Mouse (Mus musculus) MEL (cell line): ENCODE measurements around the gene Adgrg6. TPM values are rescaled to one million over a fixed set of nuclear protein-coding genes. Genes with fewer than 3 reads are reported as not detected.

Experiments used
- DNase-seq: peaks from one replicate; pipeline ENCODE4 v3.0.0; 2011; ENCODE audit warnings: low read depth, low spot score
- H3K27ac ChIP-seq: 2 replicates; pipeline ENCODE4 v1.5.1; 2012; ENCODE audit warnings: low read depth, mild to moderate bottlenecking, control low read depth, low read length, moderate library complexity; ENCODE audit not compliant: control insufficient read depth
- H3K27me3 ChIP-seq, 2 experiments: fragments of 150-350 bp in 1 of 2; sonication (generic) in 1 of 2; 2 replicates each; pipeline ENCODE4 v1.6.1; 2012; ENCODE audit warnings: low read length in 2 of 2, mild to moderate bottlenecking in 2 of 2, improper control_type of control experiment in 1 of 2, moderate library complexity in 1 of 2; ENCODE audit not compliant: insufficient read depth in 2 of 2, control insufficient read depth in 1 of 2
- H3K36me3 ChIP-seq, 2 experiments: 2 replicates each; pipeline ENCODE4 v1.6.1; 2012 to 2014; ENCODE audit warnings: low read length in 2 of 2, improper control_type of control experiment in 1 of 2, inconsistent platforms in 1 of 2, mild to moderate bottlenecking in 1 of 2; ENCODE audit not compliant: insufficient read depth in 2 of 2, control insufficient read depth in 1 of 2
- H3K4me1 ChIP-seq, 2 experiments: fragments of 150-350 bp in 1 of 2; sonication (generic) in 1 of 2; 2 replicates each; pipeline ENCODE4 v1.6.1; 2012; ENCODE audit warnings: low read length in 2 of 2, improper control_type of control experiment in 1 of 2, mild to moderate bottlenecking in 1 of 2; ENCODE audit not compliant: insufficient read depth in 2 of 2, control insufficient read depth in 1 of 2
- H3K4me3 ChIP-seq, 2 experiments: fragments of 150-350 bp in 1 of 2; sonication (generic) in 1 of 2; 2 replicates each; pipeline ENCODE4 v1.5.1; 2012; ENCODE audit warnings: low read depth in 2 of 2, low read length in 2 of 2, mild to moderate bottlenecking in 2 of 2, moderate library complexity in 2 of 2, control low read depth in 1 of 2, improper control_type of control experiment in 1 of 2; ENCODE audit not compliant: control insufficient read depth in 1 of 2, insufficient read depth in 1 of 2
- H3K79me2 ChIP-seq: 2 replicates; pipeline ENCODE4 v1.6.1; 2012; ENCODE audit warnings: mild to moderate bottlenecking, low read length, moderate library complexity; ENCODE audit not compliant: control insufficient read depth, poor library complexity, insufficient read depth
- H3K9ac ChIP-seq: 2 replicates; pipeline ENCODE4 v1.6.1; 2012; ENCODE audit warnings: low read depth, mild to moderate bottlenecking, control low read depth, low read length, moderate library complexity; ENCODE audit not compliant: control insufficient read depth, poor library complexity, severe bottlenecking
- H3K9me3 ChIP-seq: fragments of 150-350 bp; sonication (generic); replicated peaks from 2 replicates; pipeline ENCODE4 v1.6.1; 2012; ENCODE audit warnings: mild to moderate bottlenecking, low read length, improper control_type of control experiment, moderate library complexity; ENCODE audit not compliant: insufficient read depth
- BHLHE40 ChIP-seq: IDR thresholded peaks from 2 replicates; pipeline ENCODE4 v1.6.1; 2012; ENCODE audit warnings: low read depth, mild to moderate bottlenecking, inconsistent platforms, low read length, improper control_type of control experiment, borderline replicate concordance
- CHD1 ChIP-seq: IDR thresholded peaks from 2 replicates; pipeline ENCODE4 v1.6.1; 2012; ENCODE audit warnings: low read depth, mild to moderate bottlenecking, inconsistent platforms, low read length, improper control_type of control experiment
- CHD2 ChIP-seq: IDR thresholded peaks from 2 replicates; pipeline ENCODE4 v1.6.1; 2011; ENCODE audit warnings: low read length, improper control_type of control experiment
- CTCF ChIP-seq, 3 experiments: IDR thresholded peaks in 2 of 3; conservative IDR thresholded peaks in 1 of 3; 2 replicates each; pipeline ENCODE4 v1.5.1; 2011 to 2012; ENCODE audit warnings: low read length in 3 of 3, low read depth in 2 of 3, mild to moderate bottlenecking in 2 of 3, improper control_type of control experiment in 1 of 3, inconsistent platforms in 1 of 3, mixed read lengths in 1 of 3, moderate library complexity in 1 of 3; ENCODE audit not compliant: control insufficient read depth in 1 of 3, insufficient read depth in 1 of 3, poor library complexity in 1 of 3, severe bottlenecking in 1 of 3
- E2F4 ChIP-seq: IDR thresholded peaks from 2 replicates; pipeline ENCODE4 v1.6.1; 2011; ENCODE audit warnings: low read depth, low read length, improper control_type of control experiment, borderline replicate concordance
- ELF1 ChIP-seq: IDR thresholded peaks from 2 replicates; pipeline ENCODE4 v1.6.1; 2014; ENCODE audit warnings: low read depth, mild to moderate bottlenecking, inconsistent platforms, low read length, improper control_type of control experiment, moderate library complexity
- ETS1 ChIP-seq: IDR thresholded peaks from 2 replicates; pipeline ENCODE4 v1.6.1; 2012; ENCODE audit warnings: low read depth, mild to moderate bottlenecking, inconsistent platforms, low read length, improper control_type of control experiment, moderate library complexity
- JUND ChIP-seq: IDR thresholded peaks from 2 replicates; pipeline ENCODE4 v1.6.1; 2011; ENCODE audit warnings: low read depth, mild to moderate bottlenecking, improper control_type of control experiment, low read length
- MAFK ChIP-seq: IDR thresholded peaks from 2 replicates; pipeline ENCODE4 v1.6.1; 2011; ENCODE audit warnings: low read depth, mild to moderate bottlenecking, low read length, improper control_type of control experiment, borderline replicate concordance
- MEF2A ChIP-seq: IDR thresholded peaks from 2 replicates; pipeline ENCODE4 v1.6.1; 2014; ENCODE audit warnings: low read depth, mild to moderate bottlenecking, inconsistent platforms, low read length, improper control_type of control experiment; ENCODE audit not compliant: poor library complexity, insufficient replicate concordance, severe bottlenecking; ENCODE audit errors: extremely low read depth
- MXI1 ChIP-seq: IDR thresholded peaks from 2 replicates; pipeline ENCODE4 v1.6.1; 2011; ENCODE audit warnings: mild to moderate bottlenecking, low read depth, low read length, improper control_type of control experiment
- MYC ChIP-seq: IDR thresholded peaks from 2 replicates; pipeline ENCODE4 v1.6.1; 2011; ENCODE audit warnings: low read depth, mild to moderate bottlenecking, low read length, improper control_type of control experiment, moderate library complexity
- NELFE ChIP-seq: IDR thresholded peaks from 2 replicates; pipeline ENCODE4 v1.6.1; 2011; ENCODE audit warnings: low read depth, low read length, improper control_type of control experiment
- NRF1 ChIP-seq: IDR thresholded peaks from 2 replicates; pipeline ENCODE4 v1.6.1; 2014; ENCODE audit warnings: low read depth, mild to moderate bottlenecking, inconsistent platforms, low read length, improper control_type of control experiment, moderate library complexity; ENCODE audit not compliant: poor library complexity, insufficient read depth, severe bottlenecking
- POLR2AphosphoS2 ChIP-seq: IDR thresholded peaks from 2 replicates; pipeline ENCODE4 v1.6.1; 2011; ENCODE audit warnings: low read length, improper control_type of control experiment
- RAD21 ChIP-seq: IDR thresholded peaks from 2 replicates; pipeline ENCODE4 v1.6.1; 2011; ENCODE audit warnings: mild to moderate bottlenecking, low read depth, low read length, improper control_type of control experiment
- RCOR1 ChIP-seq: IDR thresholded peaks from 2 replicates; pipeline ENCODE4 v1.6.1; 2012; ENCODE audit warnings: low read depth, mild to moderate bottlenecking, inconsistent platforms, low read length, improper control_type of control experiment
- TAL1 ChIP-seq: IDR thresholded peaks from 2 replicates; pipeline ENCODE4 v1.6.1; 2012; ENCODE audit warnings: mild to moderate bottlenecking, inconsistent platforms, low read length, moderate library complexity, mixed read lengths
- TBP ChIP-seq: IDR thresholded peaks from 2 replicates; pipeline ENCODE4 v1.8.0; 2011; ENCODE audit warnings: low read depth, low read length, improper control_type of control experiment
- TCF12 ChIP-seq: IDR thresholded peaks from 2 replicates; pipeline ENCODE4 v1.6.1; 2014; ENCODE audit warnings: low read depth, mild to moderate bottlenecking, inconsistent platforms, low read length, improper control_type of control experiment, moderate library complexity
- USF1 ChIP-seq: IDR thresholded peaks from 2 replicates; pipeline ENCODE4 v1.6.1; 2014; ENCODE audit warnings: low read depth, mild to moderate bottlenecking, inconsistent platforms, low read length, improper control_type of control experiment, moderate library complexity
- ZKSCAN1 ChIP-seq: IDR thresholded peaks from 2 replicates; pipeline ENCODE4 v1.6.1; 2012; ENCODE audit warnings: low read depth, mild to moderate bottlenecking, inconsistent platforms, low read length, improper control_type of control experiment, moderate library complexity
- ZMIZ1 ChIP-seq: IDR thresholded peaks from 2 replicates; pipeline ENCODE4 v1.6.1; 2012; ENCODE audit warnings: low read depth, mild to moderate bottlenecking, inconsistent platforms, low read length, improper control_type of control experiment, moderate library complexity
- ZNF384 ChIP-seq: IDR thresholded peaks from 2 replicates; pipeline ENCODE4 v1.6.1; 2012; ENCODE audit warnings: low read depth, mild to moderate bottlenecking, inconsistent platforms, low read length, improper control_type of control experiment
- polyA plus RNA-seq, 2 experiments: library from polyadenylated mRNA; stranded (reverse) in 1 of 2; unstranded in 1 of 2; fragments of >175 nt in 1 of 2; fragments of >200 nt in 1 of 2; gene quantifications; 2 replicates each; pipeline versions ENCODE4 v1.2.1 to v1.2.4; 2012; ENCODE audit warnings: low replicate concordance in 2 of 2, low read depth in 1 of 2; ENCODE audit not compliant: insufficient read length in 2 of 2, insufficient read depth in 1 of 2, missing spikeins in 1 of 2
- total RNA-seq: library from RNA; depleted of rRNA; stranded (reverse); fragments of 300-350 nt; gene quantifications from 2 replicates; pipeline ENCODE4 v1.2.3, GENCODE M21; 2012

The Adgrg6 gene
- total and polyA plus RNA-seq, 3 experiments: not detected

DNA sequence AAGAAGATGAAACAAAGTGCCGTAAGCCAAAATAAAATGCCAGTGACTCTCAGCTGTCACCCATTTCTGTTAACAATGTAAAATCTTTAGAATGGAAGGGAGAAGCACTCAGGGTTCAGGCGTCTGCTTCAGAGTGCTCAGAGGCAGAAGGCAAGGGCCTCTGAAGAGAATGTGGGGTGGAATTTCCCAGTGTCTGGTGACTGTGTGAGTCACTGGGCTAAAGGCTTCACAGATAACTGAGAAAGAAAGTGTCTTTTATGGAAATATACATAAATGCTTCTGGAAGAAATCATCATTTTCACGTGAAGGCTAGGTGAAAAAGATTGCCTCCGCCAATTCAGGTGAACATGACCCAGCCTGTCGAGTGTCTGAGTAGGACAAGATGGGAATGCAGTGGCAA is 159.9 kb downstream of the Adgrg6 start:
- no peaks in the 10 kb centered on the region for H3K36me3 ChIP-seq
- no peaks in the 10 kb centered on the region; a peak in 1 of 4 replicates for H3K27me3 ChIP-seq
- no peaks in the 10 kb centered on the region for H3K79me2 ChIP-seq
- H3K9ac ChIP-seq: no peak overlapping the region
- no peaks in the 10 kb centered on the region for H3K4me1 ChIP-seq
- no peaks in the 10 kb centered on the region for H3K9me3 ChIP-seq
- TF ChIP-seq JUND (no peak), MXI1 (no peak), RAD21 (no peak), TAL1 (no peak)
- H3K4me3 ChIP-seq: no peak overlapping the region
- DNase-seq: no peak
- no peak overlapping the region for H3K27ac ChIP-seq

DNA sequence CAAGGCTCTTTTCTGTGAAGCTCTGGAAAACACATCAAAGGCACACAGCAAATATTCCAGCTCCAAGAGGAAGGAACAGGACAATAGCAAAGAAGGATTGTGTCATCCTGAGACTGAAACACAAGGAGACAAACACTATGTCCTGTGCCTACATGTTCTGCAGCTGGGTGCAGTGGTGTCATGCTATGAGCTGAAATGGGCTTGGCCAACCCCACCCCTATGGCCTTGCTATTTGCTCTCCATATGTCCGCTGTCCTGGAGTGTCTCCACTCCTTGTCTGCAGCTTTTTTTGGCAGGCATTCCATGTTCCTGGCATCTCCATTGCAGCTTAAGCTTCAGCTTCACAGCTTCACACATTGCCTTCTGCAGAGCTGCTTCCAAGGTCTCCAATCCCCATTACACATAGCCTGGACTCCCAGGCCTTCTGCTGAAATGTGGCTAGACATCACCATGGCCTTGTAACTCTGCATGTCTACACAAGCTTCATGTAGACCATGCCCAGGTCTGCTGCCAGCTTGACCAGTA is 180.3 kb downstream of the Adgrg6 start:
- H3K4me1 ChIP-seq: no peaks in the 10 kb centered on the region
- no peak overlapping the region for H3K27ac ChIP-seq
- no peaks in the 10 kb centered on the region for H3K79me2 ChIP-seq
- H3K9ac ChIP-seq: no peak overlapping the region
- no peak for DNase-seq
- H3K27me3 ChIP-seq: no peaks in the 10 kb centered on the region
- no peak overlapping the region for H3K4me3 ChIP-seq
- TF ChIP-seq BHLHE40 (no peak), USF1 (no peak), ELF1 (no peak), ZKSCAN1 (no peak), MAFK (no peak), CHD1 (no peak), TBP (no peak), ZMIZ1 (no peak), NELFE (no peak), MYC (no peak), POLR2AphosphoS2 (no peak), ZNF384 (no peak)
- H3K36me3 ChIP-seq: no peaks in the 10 kb centered on the region
- no peaks in the 10 kb centered on the region for H3K9me3 ChIP-seq

GRCm38 (mm10) chr10:14363226-14363625 is 182.2 kb downstream of the Adgrg6 start:
- Histone ChIP-seq H3K36me3 (no peaks in the 10 kb centered on the region), H3K4me3 (no peak overlapping the region), H3K9ac (no peak overlapping the region), H3K4me1 (no peaks in the 10 kb centered on the region), H3K27me3 (no peaks in the 10 kb centered on the region), H3K27ac (no peak overlapping the region), H3K79me2 (no peaks in the 10 kb centered on the region), H3K9me3 (no peaks in the 10 kb centered on the region)
- TF ChIP-seq POLR2AphosphoS2 (no peak), MEF2A (no peak), MAFK (no peak), ETS1 (no peak), RCOR1 (no peak), CTCF (IDR thresholded peaks at IDR 0.05 in 2 of 3, conservative IDR thresholded peaks at IDR 0.05 in 1 of 3; ENCODE audit: control insufficient read depth in 1 of 3, insufficient read depth in 1 of 3, low read depth in 2 of 3, low read length in 3 of 3, poor library complexity in 1 of 3, severe bottlenecking in 1 of 3) (no peak), TCF12 (no peak), CHD1 (no peak), E2F4 (no peak), NRF1 (no peak), CHD2 (no peak)
- DNase-seq: no peak
